Mouse (Mus musculus): ENCODE measurements around the gene Nlrc5. TPM values are rescaled to one million over a fixed set of nuclear protein-coding genes. Genes with fewer than 3 reads are reported as not detected.

The Nlrc5 gene
- polyA plus RNA-seq, 1 experiment: 0.16 TPM

GRCm38 (mm10) chr8:94471281-94471680 lies 37.1 kb downstream of the Nlrc5 start:
- H3K27me3 ChIP-seq (ENCODE audit: control insufficient read depth, insufficient read depth, insufficient read length): peaks cover 44% of the 10 kb centered on the region
- H3ac ChIP-seq (ENCODE audit: control insufficient read depth, insufficient read length, low read depth): no peak overlapping the region
- no peak overlapping the region for H3K4me3 ChIP-seq (ENCODE audit: insufficient read depth, poor library complexity, severe bottlenecking)
- H3K79me3 ChIP-seq (ENCODE audit: low read depth): no peaks in the 10 kb centered on the region
- H3K36me3 ChIP-seq (ENCODE audit: control insufficient read depth, insufficient read depth): no peaks in the 10 kb centered on the region
- H3K79me2 ChIP-seq (ENCODE audit: control insufficient read depth, insufficient read depth): no peaks in the 10 kb centered on the region
- no peak for TF ChIP-seq MYOD1 (IDR thresholded peaks at IDR 0.05; ENCODE audit: control insufficient read depth, insufficient read length, low read depth)

GRCm38 (mm10) chr8:94472741-94473140 lies 38.6 kb downstream of the Nlrc5 start:
- peaks cover 49% of the 10 kb centered on the region for H3K27me3 ChIP-seq (ENCODE audit: control insufficient read depth, insufficient read depth, insufficient read length)
- TF ChIP-seq FOSL1 (IDR thresholded peaks at IDR 0.05; ENCODE audit: insufficient read depth, low read length, poor library complexity, severe bottlenecking) (no peak), MYOD1 (IDR thresholded peaks at IDR 0.05; ENCODE audit: control insufficient read depth, insufficient read length, low read depth) (no peak), CEBPB (IDR thresholded peaks at IDR 0.05; ENCODE audit: low read depth) (no peak), MAX (IDR thresholded peaks at IDR 0.05) (no peak), CTCF (IDR thresholded peaks at IDR 0.05; ENCODE audit: control insufficient read depth, insufficient read depth, insufficient read length) (no peak), MYOG (IDR thresholded peaks at IDR 0.05; ENCODE audit: control insufficient read depth, extremely low read depth, insufficient read length) (no peak), USF1 (IDR thresholded peaks at IDR 0.05; ENCODE audit: low read depth) (no peak)
- no peaks in the 10 kb centered on the region for H3K36me3 ChIP-seq (ENCODE audit: control insufficient read depth, insufficient read depth)
- no peak overlapping the region for H3K4me3 ChIP-seq (ENCODE audit: insufficient read depth, poor library complexity, severe bottlenecking)
- H3K79me2 ChIP-seq (ENCODE audit: control insufficient read depth, insufficient read depth): no peaks in the 10 kb centered on the region
- no peaks in the 10 kb centered on the region for H3K79me3 ChIP-seq (ENCODE audit: low read depth)
- no peak overlapping the region for H3ac ChIP-seq (ENCODE audit: control insufficient read depth, insufficient read length, low read depth)

GRCm38 (mm10) chr8:94473431-94473830 lies 39.3 kb downstream of the Nlrc5 start:
- Histone ChIP-seq H3K79me2 (ENCODE audit: control insufficient read depth, insufficient read depth) (no peaks in the 10 kb centered on the region), H3ac (ENCODE audit: control insufficient read depth, insufficient read length, low read depth) (no peak overlapping the region), H3K36me3 (ENCODE audit: control insufficient read depth, insufficient read depth) (no peaks in the 10 kb centered on the region), H3K79me3 (ENCODE audit: low read depth) (no peaks in the 10 kb centered on the region), H3K27me3 (ENCODE audit: control insufficient read depth, insufficient read depth, insufficient read length) (peaks cover 51% of the 10 kb centered on the region), H3K4me3 (ENCODE audit: insufficient read depth, poor library complexity, severe bottlenecking) (no peak overlapping the region)
- TF ChIP-seq FOSL1 (IDR thresholded peaks at IDR 0.05; ENCODE audit: insufficient read depth, low read length, poor library complexity, severe bottlenecking): no peak
- no peak for TF ChIP-seq CTCF (IDR thresholded peaks at IDR 0.05; ENCODE audit: control insufficient read depth, insufficient read depth, insufficient read length)
- no peak for TF ChIP-seq USF1 (IDR thresholded peaks at IDR 0.05; ENCODE audit: low read depth)
- no peak for TF ChIP-seq MYOG (IDR thresholded peaks at IDR 0.05; ENCODE audit: control insufficient read depth, extremely low read depth, insufficient read length)
- TF ChIP-seq CEBPB (IDR thresholded peaks at IDR 0.05; ENCODE audit: low read depth): no peak
- no peak for TF ChIP-seq MYOD1 (IDR thresholded peaks at IDR 0.05; ENCODE audit: control insufficient read depth, insufficient read length, low read depth)
- TF ChIP-seq MAX (IDR thresholded peaks at IDR 0.05): no peak

- Histone ChIP-seq H3K79me2 (ENCODE audit: control insufficient read depth, insufficient read depth) (no peaks in the 10 kb centered on the region), H3ac (ENCODE audit: control insufficient read depth, insufficient read length, low read depth) (no peak overlapping the region), H3K27me3 (ENCODE audit: control insufficient read depth, insufficient read depth, insufficient read length) (peaks cover 51% of the 10 kb centered on the region), H3K79me3 (ENCODE audit: low read depth) (no peaks in the 10 kb centered on the region), H3K4me3 (ENCODE audit: insufficient read depth, poor library complexity, severe bottlenecking) (no peak overlapping the region), H3K36me3 (ENCODE audit: control insufficient read depth, insufficient read depth) (no peaks in the 10 kb centered on the region)
- TF ChIP-seq FOSL1 (IDR thresholded peaks at IDR 0.05; ENCODE audit: insufficient read depth, low read length, poor library complexity, severe bottlenecking) (no peak), CEBPB (IDR thresholded peaks at IDR 0.05; ENCODE audit: low read depth) (no peak), CTCF (IDR thresholded peaks at IDR 0.05; ENCODE audit: control insufficient read depth, insufficient read depth, insufficient read length) (no peak), USF1 (IDR thresholded peaks at IDR 0.05; ENCODE audit: low read depth) (no peak), MYOD1 (IDR thresholded peaks at IDR 0.05; ENCODE audit: control insufficient read depth, insufficient read length, low read depth) (no peak), MYOG (IDR thresholded peaks at IDR 0.05; ENCODE audit: control insufficient read depth, extremely low read depth, insufficient read length) (no peak), MAX (IDR thresholded peaks at IDR 0.05) (no peak)
These were observed 41.6 kb downstream of the Nlrc5 start for GRCm38 (mm10) chr8:94475786-94476185.

- no peaks in the 10 kb centered on the region for H3K36me3 ChIP-seq (ENCODE audit: control insufficient read depth, insufficient read depth)
- no peak overlapping the region for H3K4me3 ChIP-seq (ENCODE audit: insufficient read depth, poor library complexity, severe bottlenecking)
- H3K79me2 ChIP-seq (ENCODE audit: control insufficient read depth, insufficient read depth): no peaks in the 10 kb centered on the region
- peaks cover 50% of the 10 kb centered on the region for H3K27me3 ChIP-seq (ENCODE audit: control insufficient read depth, insufficient read depth, insufficient read length)
- H3K79me3 ChIP-seq (ENCODE audit: low read depth): no peaks in the 10 kb centered on the region
- H3ac ChIP-seq (ENCODE audit: control insufficient read depth, insufficient read length, low read depth): no peak overlapping the region
- no peak for TF ChIP-seq MYOD1 (IDR thresholded peaks at IDR 0.05; ENCODE audit: control insufficient read depth, insufficient read length, low read depth)
- TF ChIP-seq USF1 (IDR thresholded peaks at IDR 0.05; ENCODE audit: low read depth): no peak
These were observed 42.7 kb downstream of the Nlrc5 start for GRCm38 (mm10) chr8:94476846-94477245.

- TF ChIP-seq MYOG (IDR thresholded peaks at IDR 0.05; ENCODE audit: control insufficient read depth, extremely low read depth, insufficient read length) (no peak), MYOD1 (IDR thresholded peaks at IDR 0.05; ENCODE audit: control insufficient read depth, insufficient read length, low read depth) (no peak), CEBPB (IDR thresholded peaks at IDR 0.05; ENCODE audit: low read depth) (no peak), CTCF (IDR thresholded peaks at IDR 0.05; ENCODE audit: control insufficient read depth, insufficient read depth, insufficient read length) (no peak), MAX (IDR thresholded peaks at IDR 0.05) (no peak), FOSL1 (IDR thresholded peaks at IDR 0.05; ENCODE audit: insufficient read depth, low read length, poor library complexity, severe bottlenecking) (no peak), USF1 (IDR thresholded peaks at IDR 0.05; ENCODE audit: low read depth) (no peak)
- no peaks in the 10 kb centered on the region for H3K36me3 ChIP-seq (ENCODE audit: control insufficient read depth, insufficient read depth)
These were observed 47.9 kb downstream of the Nlrc5 start for GRCm38 (mm10) chr8:94482051-94482450.

More at GRCm38 (mm10) chr8:94482051-94482450, 47.9 kb downstream of the Nlrc5 start:
- Histone ChIP-seq H3K79me2 (ENCODE audit: control insufficient read depth, insufficient read depth) (no peaks in the 10 kb centered on the region), H3K27me3 (ENCODE audit: control insufficient read depth, insufficient read depth, insufficient read length) (peaks cover 11% of the 10 kb centered on the region), H3K79me3 (ENCODE audit: low read depth) (no peaks in the 10 kb centered on the region), H3K4me3 (ENCODE audit: insufficient read depth, poor library complexity, severe bottlenecking) (no peak overlapping the region), H3ac (ENCODE audit: control insufficient read depth, insufficient read length, low read depth) (no peak overlapping the region)
